Comparison of ENCODE assay signal across 12 mouse cellular contexts in genomic region chr11:6018218-6019010, GRCm38 (mm10). TPM values are rescaled to one million over a fixed set of nuclear protein-coding genes. Genes with fewer than 3 reads are reported as not detected.
A peak's percentile ranks its signal among the peaks of the same experiment; 100 is the strongest.
DNase-seq lines count a peak whose midpoint lies in the region; ATAC-seq lines count a peak whose summit lies in the region.
"Had no signal": no experiment of that assay in that cellular context is flagged by ENCODE, and none has a peak within 500 bp of the region (broad histone marks: within the 10 kb centered on the region; RNA-seq: fewer than 3 reads in every experiment).

No protein-coding gene starts in this region.

- H3K4me2 ChIP-seq in kidney, embryonic 15.5 days: no peak overlapping the region
- H3K4me2 ChIP-seq in hindbrain, embryonic 14.5 days (replicated peaks): no peak overlapping the region
- H3K4me2 ChIP-seq: liver, embryonic 13.5 days; midbrain, embryonic 13.5 days had no signal

- H3K4me3 ChIP-seq in kidney, embryonic 15.5 days (replicated peaks): no peak overlapping the region
- no peak overlapping the region for H3K4me3 ChIP-seq in hindbrain, embryonic 14.5 days (replicated peaks; ENCODE audit: low read length)
- H3K4me3 ChIP-seq: liver, embryonic 13.5 days; midbrain, embryonic 13.5 days had no signal

- no peak overlapping the region for H3K9ac ChIP-seq in kidney, embryonic 15.5 days
- no peak overlapping the region for H3K9ac ChIP-seq in hindbrain, embryonic 14.5 days
- H3K9ac ChIP-seq: liver, embryonic 13.5 days; midbrain, embryonic 13.5 days had no signal

- H3K27me3 ChIP-seq in kidney, embryonic 15.5 days: no peaks in the 10 kb centered on the region
- H3K27me3 ChIP-seq in hindbrain, embryonic 14.5 days (ENCODE audit: control insufficient read depth, insufficient read depth, low read length): no peaks in the 10 kb centered on the region
- H3K27me3 ChIP-seq: liver, embryonic 13.5 days; midbrain, embryonic 13.5 days had no signal

- H3K27ac ChIP-seq in kidney, embryonic 15.5 days: peak overlapping the region; percentile 0; the same call in 1 of the 2 replicates
- no peak overlapping the region for H3K27ac ChIP-seq in hindbrain, embryonic 14.5 days
- H3K27ac ChIP-seq: liver, embryonic 13.5 days; midbrain, embryonic 13.5 days had no signal

- DNase-seq in kidney, postnatal 36 days: no peak
- DNase-seq in CD4-positive helper T cell, adult 2 months (ENCODE audit: low read depth, low spot score): peak; percentile 83
- peak; percentile 50 to 59 for DNase-seq in natural killer cell, adult 2 months (ENCODE audit: low spot score in 2 of 2)
- DNase-seq in hindbrain, embryonic 14.5 days (ENCODE audit: low spot score): no peak
- no peak for DNase-seq in urinary bladder, postnatal 10 days (ENCODE audit: low spot score)
- DNase-seq in gastrocnemius, adult 18-20 months (ENCODE audit: low spot score): no peak
- DNase-seq: heart, postnatal 10 days; liver, embryonic 13.5 days; retina, postnatal 1 day had no signal

- no peaks in the 10 kb centered on the region for H3K36me3 ChIP-seq in kidney, embryonic 15.5 days
- peaks cover 6% of the 10 kb centered on the region; the same call in 1 of the 2 replicates for H3K36me3 ChIP-seq in hindbrain, embryonic 14.5 days (replicated peaks; ENCODE audit: control insufficient read depth, insufficient read depth)
- H3K36me3 ChIP-seq: liver, embryonic 13.5 days; midbrain, embryonic 13.5 days had no signal

- H3K4me1 ChIP-seq in kidney, embryonic 15.5 days: peaks cover 32% of the 10 kb centered on the region
- no peaks in the 10 kb centered on the region for H3K4me1 ChIP-seq in hindbrain, embryonic 14.5 days (replicated peaks; ENCODE audit: control insufficient read depth, insufficient read depth, low read length)
- H3K4me1 ChIP-seq: liver, embryonic 13.5 days had no signal

- ATAC-seq in kidney, embryonic 15.5 days (replicated peaks; ENCODE audit: low FRiP score): peak; percentile 49; the same call in 1 of the 2 replicates
- peak; percentile 66 for ATAC-seq in activated CD4-positive, CD25-positive, alpha-beta regulatory T cell, adult 4 months
- ATAC-seq in hindbrain, embryonic 14.5 days (ENCODE audit: low FRiP score): no peak
- ATAC-seq: midbrain, embryonic 13.5 days had no signal

- no peaks in the 10 kb centered on the region for H3K9me3 ChIP-seq in kidney, embryonic 15.5 days (replicated peaks)
- H3K9me3 ChIP-seq in hindbrain, embryonic 14.5 days (ENCODE audit: control insufficient read depth, low read length): no peaks in the 10 kb centered on the region
- H3K9me3 ChIP-seq: liver, embryonic 13.5 days; midbrain, embryonic 13.5 days had no signal

- 43% methylated on average over 7 of the region's 7 CpGs for WGBS in kidney, embryonic 15.5 days
- whole genome bisulfite sequencing in hindbrain, embryonic 14.5 days: 73% methylated on average over 7 of the region's 7 CpGs

RNA-seq across cellular contexts. Expression of gene Camk2b, which starts 47.7 kb away (rescaled TPM):
- polyA plus RNA-seq in kidney, embryonic 15.5 days (2015; fragmentation: Nextera tagmentation; extraction: Ambion mirVana): 4.3 and 4.5 TPM in 2 replicates
- polyA plus RNA-seq in activated CD4-positive, CD25-positive, alpha-beta regulatory T cell, adult 4 months (2017; shearing (Covaris generic)): 10 to 100 TPM in 1 of 2 experiments, 1 to 10 TPM in 1; 4.3 to 16.1 TPM
- 117 and 126 TPM in 2 replicates for polyA plus RNA-seq in hindbrain, embryonic 14.5 days (2014; fragmentation: Nextera tagmentation; extraction: Ambion mirVana)
- 100 to 1,000 TPM; 149 to 185 TPM for total RNA-seq in gastrocnemius, adult 18-20 months (2021)

Comparison
In these comparisons a context has a peak if more than half of its experiments do, and no peak if none do; other contexts are left out.
1. DNase-seq: peak in CD4-positive helper T cell, adult 2 months (single experiment) and natural killer cell, adult 2 months (2 of 2); none in kidney, postnatal 36 days (0 of 2), hindbrain, embryonic 14.5 days (single experiment), urinary bladder, postnatal 10 days (single experiment) and gastrocnemius, adult 18-20 months (single experiment).